Comparison of ENCODE assay signal across 8 mouse cellular contexts in genomic region chr4:119109640-119110039, GRCm38 (mm10). TPM values are rescaled to one million over a fixed set of nuclear protein-coding genes. Genes with fewer than 3 reads are reported as not detected.
A peak's percentile ranks its signal among the peaks of the same experiment; 100 is the strongest.
DNase-seq lines count a peak whose midpoint lies in the region; ATAC-seq and TF ChIP-seq lines count a peak whose summit lies in the region.

No protein-coding gene starts in this region.

- ATAC-seq in neural tube, embryonic 11.5 days (ENCODE audit: insufficient read depth, low FRiP score, low TSS enrichment), result no peak
- ATAC-seq in limb, embryonic 14.5 days (ENCODE audit: low FRiP score, low read depth), result no peak
- ATAC-seq in stomach, embryonic 15.5 days (ENCODE audit: insufficient read depth, low FRiP score, low read depth), result no peak

- WGBS in neural tube, embryonic 11.5 days, result 8% methylated on average over 11 of the region's 11 CpGs
- 15% methylated on average over 11 of the region's 11 CpGs for WGBS in limb, embryonic 14.5 days
- 12% methylated on average over 11 of the region's 11 CpGs for WGBS in stomach, embryonic 15.5 days

- H3K27ac ChIP-seq in neural tube, embryonic 11.5 days (ENCODE audit: low read depth, low read length), result peak overlapping the region; percentile 88
- H3K27ac ChIP-seq in limb, embryonic 14.5 days (replicated peaks; ENCODE audit: low read depth, low read length), result peak overlapping the region; percentile 97
- peak overlapping the region; percentile 100; the same call in 1 of the 2 replicates for H3K27ac ChIP-seq in stomach, embryonic 15.5 days

- peak overlapping the region; percentile 70 for H3K4me2 ChIP-seq in neural tube, embryonic 11.5 days (ENCODE audit: low read depth)
- peak overlapping the region; percentile 67 for H3K4me2 ChIP-seq in limb, embryonic 14.5 days (replicated peaks; ENCODE audit: low read depth, low read length, severe bottlenecking)
- peak overlapping the region; percentile 68 for H3K4me2 ChIP-seq in stomach, embryonic 15.5 days

- no peak for TF ChIP-seq POLR2A in limb, embryonic 14.5 days (IDR thresholded peaks at IDR 0.05; ENCODE audit: borderline replicate concordance, extremely low read depth, insufficient read depth, insufficient read length)

- H3K27me3 ChIP-seq in neural tube, embryonic 11.5 days (ENCODE audit: control insufficient read depth, insufficient read depth, low read length), result no peaks in the 10 kb centered on the region
- no peaks in the 10 kb centered on the region for H3K27me3 ChIP-seq in limb, embryonic 14.5 days (ENCODE audit: control insufficient read depth, insufficient read depth, low read length)
- no peaks in the 10 kb centered on the region for H3K27me3 ChIP-seq in stomach, embryonic 15.5 days (replicated peaks)

- no peaks in the 10 kb centered on the region for H3K36me3 ChIP-seq in neural tube, embryonic 11.5 days (ENCODE audit: control insufficient read depth, insufficient read depth, low read length)
- H3K36me3 ChIP-seq in limb, embryonic 14.5 days (ENCODE audit: control insufficient read depth, insufficient read depth, low read length), result peaks cover 9% of the 10 kb centered on the region
- no peaks in the 10 kb centered on the region for H3K36me3 ChIP-seq in stomach, embryonic 15.5 days

- peak overlapping the region; percentile 66 for H3K4me3 ChIP-seq in neural tube, embryonic 11.5 days (ENCODE audit: low read depth, low read length)
- H3K4me3 ChIP-seq in limb, embryonic 14.5 days (replicated peaks; ENCODE audit: low read length), result peak overlapping the region; percentile 78
- H3K4me3 ChIP-seq in stomach, embryonic 15.5 days (replicated peaks), result peak overlapping the region; percentile 84

- H3K9me3 ChIP-seq in neural tube, embryonic 11.5 days (ENCODE audit: control insufficient read depth, low read length), result no peaks in the 10 kb centered on the region
- H3K9me3 ChIP-seq in limb, embryonic 14.5 days (ENCODE audit: control insufficient read depth, low read length), result no peaks in the 10 kb centered on the region
- no peaks in the 10 kb centered on the region for H3K9me3 ChIP-seq in stomach, embryonic 15.5 days

- H3K4me1 ChIP-seq in neural tube, embryonic 11.5 days (ENCODE audit: control insufficient read depth, insufficient read depth, low read length), result peaks cover 24% of the 10 kb centered on the region
- peaks cover 47% of the 10 kb centered on the region for H3K4me1 ChIP-seq in limb, embryonic 14.5 days (ENCODE audit: control insufficient read depth, insufficient read depth, low read length)
- peaks cover 34% of the 10 kb centered on the region for H3K4me1 ChIP-seq in stomach, embryonic 15.5 days

- peak overlapping the region; percentile 67 for H3K9ac ChIP-seq in neural tube, embryonic 11.5 days (ENCODE audit: low read length)
- peak overlapping the region; percentile 85 for H3K9ac ChIP-seq in limb, embryonic 14.5 days (ENCODE audit: low read depth, low read length, severe bottlenecking)
- H3K9ac ChIP-seq in stomach, embryonic 15.5 days, result peak overlapping the region; percentile 73; the same call in 1 of the 2 replicates

- DNase-seq in embryo, embryonic 10.5 days (ENCODE audit: low spot score), result peak; percentile 24
- DNase-seq in embryo, embryonic 11 days, result no peak
- no peak for DNase-seq in neural tube, embryonic 11.5 days (ENCODE audit: low spot score)
- no peak for DNase-seq in neural tube, embryonic 10.5 days (ENCODE audit: extremely low spot score, low spot score)
- no peak for DNase-seq in limb, embryonic 14.5 days (ENCODE audit: low spot score)
- DNase-seq in layer of hippocampus, adult 8-10 months (ENCODE audit: low spot score in 2 of 2), result no peak
- no peak for DNase-seq in cerebellum, adult 18-20 months

RNA-seq across cellular contexts. Expression of gene Slc2a1, which starts 1.1 kb away (rescaled TPM):
- 151 and 162 TPM in 2 replicates for polyA plus RNA-seq in neural tube, embryonic 11.5 days (2014; fragmentation: Nextera tagmentation; extraction: Ambion mirVana)
- 108 and 155 TPM in 2 replicates for polyA plus RNA-seq in limb, embryonic 14.5 days (2012; rRNA removed)
- 134 and 141 TPM in 2 replicates for polyA plus RNA-seq in limb, embryonic 14.5 days (2014; fragmentation: Nextera tagmentation; extraction: Ambion mirVana)
- polyA plus RNA-seq in stomach, embryonic 15.5 days (2015; fragmentation: Nextera tagmentation; extraction: Ambion mirVana), result 119 and 129 TPM in 2 replicates
- total RNA-seq in layer of hippocampus, adult 8-10 months (2022), result 10 to 100 TPM; 86.4 to 96.6 (median 91.0) TPM
